Mouse (Mus musculus): ENCODE measurements at regions not wholly inside any gene's neighbourhood (a gene's known extent, or its start where the extent isn't known, plus 50 kb on each side); places are given as distances from the start of the nearest gene placed in this dataset.

- no peaks in the 10 kb centered on the region for H3K27me3 ChIP-seq (ENCODE audit: insufficient read depth, low read length)
- 64% methylated on average over 4 of the region's 4 CpGs for WGBS
Measured at GRCm38 (mm10) chr14:73952511-73952910, 291.5 kb downstream of the Gm21750 start.

GRCm38 (mm10) chr14:73978694-73979093, 317.7 kb downstream of the Gm21750 start:
- no peak overlapping the region for H3K9ac ChIP-seq
- no peaks in the 10 kb centered on the region for H3K27me3 ChIP-seq (ENCODE audit: insufficient read depth, low read length)
- ATAC-seq (no peak), DNase-seq (no peak)
- H3K36me3 ChIP-seq (ENCODE audit: insufficient read depth): no peaks in the 10 kb centered on the region
- no peak for TF ChIP-seq CTCF (IDR thresholded peaks at IDR 0.05; ENCODE audit: low read depth)
- H3K9me3 ChIP-seq (ENCODE audit: low read length): no peaks in the 10 kb centered on the region
- no peak overlapping the region for H3K27ac ChIP-seq (ENCODE audit: low read depth, low read length)
- H3K4me3 ChIP-seq (ENCODE audit: low read depth, low read length): no peak overlapping the region
- no peaks in the 10 kb centered on the region for H3K4me1 ChIP-seq (ENCODE audit: insufficient read depth)
- no peak overlapping the region for H3K4me2 ChIP-seq (ENCODE audit: low read depth)
- WGBS: 75% methylated on average over 1 of the region's 1 CpGs

More at GRCm38 (mm10) chr14:73952511-73952910, 291.5 kb downstream of the Gm21750 start:
- Histone ChIP-seq H3K27ac (ENCODE audit: low read depth, low read length) (no peak overlapping the region), H3K9ac (no peak overlapping the region), H3K4me1 (ENCODE audit: insufficient read depth) (no peaks in the 10 kb centered on the region), H3K9me3 (ENCODE audit: low read length) (no peaks in the 10 kb centered on the region), H3K36me3 (ENCODE audit: insufficient read depth) (no peaks in the 10 kb centered on the region), H3K4me3 (ENCODE audit: low read depth, low read length) (no peak overlapping the region), H3K4me2 (ENCODE audit: low read depth) (no peak overlapping the region)
- TF ChIP-seq CTCF (IDR thresholded peaks at IDR 0.05; ENCODE audit: low read depth): no peak
- peak; percentile 29; the same call in 1 of the 2 replicates for ATAC-seq
- peak; percentile 21 for DNase-seq

GRCm38 (mm10) chr14:73996229-73996628, 335.2 kb downstream of the Gm21750 start:
- Histone ChIP-seq H3K4me3 (ENCODE audit: low read depth, low read length) (no peak overlapping the region), H3K27me3 (ENCODE audit: insufficient read depth, low read length) (no peaks in the 10 kb centered on the region), H3K9me3 (ENCODE audit: low read length) (no peaks in the 10 kb centered on the region), H3K4me1 (ENCODE audit: insufficient read depth) (no peaks in the 10 kb centered on the region), H3K9ac (no peak overlapping the region), H3K27ac (ENCODE audit: low read depth, low read length) (no peak overlapping the region), H3K36me3 (ENCODE audit: insufficient read depth) (no peaks in the 10 kb centered on the region), H3K4me2 (ENCODE audit: low read depth) (no peak overlapping the region)
- no peak for TF ChIP-seq CTCF (IDR thresholded peaks at IDR 0.05; ENCODE audit: low read depth)
- DNase-seq (no peak), ATAC-seq (no peak)
- 92% methylated on average over 4 of the region's 4 CpGs for WGBS

GRCm38 (mm10) chr14:73997796-73998195, 336.8 kb downstream of the Gm21750 start:
- 0 out of 2 replicates have a peak, but pooled peaks have one; percentile 3 for TF ChIP-seq CTCF (IDR thresholded peaks at IDR 0.05; ENCODE audit: low read depth)
- 83% methylated on average over 2 of the region's 2 CpGs for WGBS
- H3K27ac ChIP-seq (ENCODE audit: low read depth, low read length): no peak overlapping the region
- ATAC-seq: no peak
- H3K27me3 ChIP-seq (ENCODE audit: insufficient read depth, low read length): no peaks in the 10 kb centered on the region
- H3K9ac ChIP-seq: no peak overlapping the region
- H3K4me3 ChIP-seq (ENCODE audit: low read depth, low read length): no peak overlapping the region
- no peak for DNase-seq
- no peak overlapping the region for H3K4me2 ChIP-seq (ENCODE audit: low read depth)
- H3K36me3 ChIP-seq (ENCODE audit: insufficient read depth): no peaks in the 10 kb centered on the region
- no peaks in the 10 kb centered on the region for H3K9me3 ChIP-seq (ENCODE audit: low read length)
- H3K4me1 ChIP-seq (ENCODE audit: insufficient read depth): no peaks in the 10 kb centered on the region

- no peaks in the 10 kb centered on the region for H3K9me3 ChIP-seq (ENCODE audit: low read length)
- no peak overlapping the region for H3K4me3 ChIP-seq (ENCODE audit: low read depth, low read length)
- no peaks in the 10 kb centered on the region for H3K27me3 ChIP-seq (ENCODE audit: insufficient read depth, low read length)
- H3K4me1 ChIP-seq (ENCODE audit: insufficient read depth): no peaks in the 10 kb centered on the region
- TF ChIP-seq CTCF (IDR thresholded peaks at IDR 0.05; ENCODE audit: low read depth): no peak
- no peak for DNase-seq
- H3K36me3 ChIP-seq (ENCODE audit: insufficient read depth): no peaks in the 10 kb centered on the region
- no peak overlapping the region for H3K9ac ChIP-seq
- no peak for ATAC-seq
- H3K4me2 ChIP-seq (ENCODE audit: low read depth): no peak overlapping the region
- no peak overlapping the region for H3K27ac ChIP-seq (ENCODE audit: low read depth, low read length)
- 41% methylated on average over 2 of the region's 2 CpGs for WGBS
Measured at GRCm38 (mm10) chr14:73999409-73999909, 338.4 kb downstream of the Gm21750 start.

- Histone ChIP-seq H3K9me3 (ENCODE audit: low read length) (no peaks in the 10 kb centered on the region), H3K27me3 (ENCODE audit: insufficient read depth, low read length) (no peaks in the 10 kb centered on the region), H3K36me3 (ENCODE audit: insufficient read depth) (no peaks in the 10 kb centered on the region), H3K27ac (ENCODE audit: low read depth, low read length) (no peak overlapping the region), H3K4me1 (ENCODE audit: insufficient read depth) (no peaks in the 10 kb centered on the region), H3K4me2 (ENCODE audit: low read depth) (no peak overlapping the region), H3K9ac (no peak overlapping the region), H3K4me3 (ENCODE audit: low read depth, low read length) (no peak overlapping the region)
- DNase-seq (no peak), ATAC-seq (no peak)
- TF ChIP-seq CTCF (IDR thresholded peaks at IDR 0.05; ENCODE audit: low read depth): no peak
- WGBS: 95% methylated on average over 4 of the region's 4 CpGs
Measured at GRCm38 (mm10) chr14:74006911-74007310, 345.9 kb downstream of the Gm21750 start.

- no peak overlapping the region for H3K4me2 ChIP-seq (ENCODE audit: low read depth)
- H3K36me3 ChIP-seq (ENCODE audit: insufficient read depth): no peaks in the 10 kb centered on the region
- H3K27me3 ChIP-seq (ENCODE audit: insufficient read depth, low read length): no peaks in the 10 kb centered on the region
- no peak for TF ChIP-seq CTCF (IDR thresholded peaks at IDR 0.05; ENCODE audit: low read depth)
- ATAC-seq (no peak), DNase-seq (no peak)
- WGBS: 87% methylated on average over 1 of the region's 1 CpGs
- no peaks in the 10 kb centered on the region for H3K4me1 ChIP-seq (ENCODE audit: insufficient read depth)
- no peaks in the 10 kb centered on the region for H3K9me3 ChIP-seq (ENCODE audit: low read length)
- no peak overlapping the region for H3K4me3 ChIP-seq (ENCODE audit: low read depth, low read length)
- no peak overlapping the region for H3K9ac ChIP-seq
- no peak overlapping the region for H3K27ac ChIP-seq (ENCODE audit: low read depth, low read length)
Measured at GRCm38 (mm10) chr14:74011555-74011954, 350.5 kb downstream of the Gm21750 start.

All from forebrain, postnatal 0 days (tissue).